Mouse (Mus musculus): ENCODE data around the gene Gm20388. TPM values are rescaled to one million over a fixed set of nuclear protein-coding genes. Genes with fewer than 3 reads are reported as not detected.
A peak's percentile ranks its signal among the peaks of the same experiment; 100 is the strongest.

The Gm20388 gene
- polyA plus RNA-seq, 1 experiment from 2014 or later: not detected

GRCm38 (mm10) chr8:121371911-121372638 is 1461.4 kb downstream of the Gm20388 start:
- H3K27ac ChIP-seq (ENCODE audit: low read depth, low read length): no peak overlapping the region
- ATAC-seq (ENCODE audit: low FRiP score): no peak
- no peaks in the 10 kb centered on the region for H3K36me3 ChIP-seq (ENCODE audit: control insufficient read depth, insufficient read depth, low read length)
- 85% methylated on average over 25 of the region's 25 CpGs for WGBS
- no peak overlapping the region for H3K4me2 ChIP-seq
- no peaks in the 10 kb centered on the region for H3K27me3 ChIP-seq (ENCODE audit: control insufficient read depth, insufficient read depth, low read length)
- no peak overlapping the region for H3K4me3 ChIP-seq (ENCODE audit: low read depth, low read length)
- no peak overlapping the region for H3K9ac ChIP-seq (ENCODE audit: low read length)
- DNase-seq (ENCODE audit: low spot score, missing footprints): no peak
- H3K9me3 ChIP-seq (ENCODE audit: control insufficient read depth, low read length): no peaks in the 10 kb centered on the region
- no peaks in the 10 kb centered on the region for H3K4me1 ChIP-seq (ENCODE audit: control insufficient read depth, insufficient read depth, low read length)

- ATAC-seq (ENCODE audit: low FRiP score): no peak
- no peak for DNase-seq (ENCODE audit: low spot score, missing footprints)
- no peaks in the 10 kb centered on the region for H3K9me3 ChIP-seq (ENCODE audit: control insufficient read depth, low read length)
- H3K27ac ChIP-seq (ENCODE audit: low read depth, low read length): no peak overlapping the region
- H3K27me3 ChIP-seq (ENCODE audit: control insufficient read depth, insufficient read depth, low read length): no peaks in the 10 kb centered on the region
- H3K36me3 ChIP-seq (ENCODE audit: control insufficient read depth, insufficient read depth, low read length): no peaks in the 10 kb centered on the region
- H3K4me1 ChIP-seq (ENCODE audit: control insufficient read depth, insufficient read depth, low read length): peaks cover 1% of the 10 kb centered on the region
- H3K9ac ChIP-seq (ENCODE audit: low read length): no peak overlapping the region
- WGBS: 87% methylated on average over 10 of the region's 10 CpGs
- H3K4me2 ChIP-seq: no peak overlapping the region
- no peak overlapping the region for H3K4me3 ChIP-seq (ENCODE audit: low read depth, low read length)
These were observed 1462.0 kb downstream of the Gm20388 start for GRCm38 (mm10) chr8:121372639-121372986.

- Histone ChIP-seq H3K27ac (ENCODE audit: low read depth, low read length) (no peak overlapping the region), H3K4me2 (no peak overlapping the region), H3K4me1 (ENCODE audit: control insufficient read depth, insufficient read depth, low read length) (peaks cover 7% of the 10 kb centered on the region), H3K4me3 (ENCODE audit: low read depth, low read length) (no peak overlapping the region), H3K27me3 (ENCODE audit: control insufficient read depth, insufficient read depth, low read length) (no peaks in the 10 kb centered on the region), H3K9ac (ENCODE audit: low read length) (no peak overlapping the region), H3K36me3 (ENCODE audit: control insufficient read depth, insufficient read depth, low read length) (no peaks in the 10 kb centered on the region), H3K9me3 (ENCODE audit: control insufficient read depth, low read length) (no peaks in the 10 kb centered on the region)
- DNase-seq (ENCODE audit: low spot score, missing footprints) (peak; percentile 91), ATAC-seq (ENCODE audit: low FRiP score) (no peak)
- 25% methylated on average over 9 of the region's 9 CpGs for WGBS
These were observed 1463.6 kb downstream of the Gm20388 start for GRCm38 (mm10) chr8:121374284-121374683.

DNA sequence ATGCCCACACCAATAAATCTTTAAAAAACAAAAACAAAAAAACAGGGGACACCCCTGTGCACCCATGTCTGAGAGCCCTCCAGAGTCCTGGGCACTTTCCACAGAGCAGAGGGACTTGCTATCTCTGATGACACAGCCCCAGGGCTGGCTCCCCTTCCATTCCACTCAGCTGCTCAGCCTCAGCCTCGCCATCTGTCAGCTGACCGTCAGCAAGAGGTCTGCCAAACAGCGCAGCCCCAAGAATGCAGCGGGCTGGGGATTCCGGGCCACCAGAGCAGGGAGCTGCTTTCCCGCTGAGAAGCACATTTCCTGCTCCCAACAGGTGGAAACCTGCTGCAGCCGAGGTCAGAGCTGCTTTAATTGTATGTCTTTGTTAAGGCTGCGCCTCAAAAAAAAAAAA is 1464.1 kb downstream of the Gm20388 start:
- Histone ChIP-seq H3K9ac (ENCODE audit: low read length) (no peak overlapping the region), H3K9me3 (ENCODE audit: control insufficient read depth, low read length) (no peaks in the 10 kb centered on the region), H3K36me3 (ENCODE audit: control insufficient read depth, insufficient read depth, low read length) (no peaks in the 10 kb centered on the region), H3K4me1 (ENCODE audit: control insufficient read depth, insufficient read depth, low read length) (peaks cover 7% of the 10 kb centered on the region), H3K4me2 (no peak overlapping the region), H3K4me3 (ENCODE audit: low read depth, low read length) (no peak overlapping the region), H3K27me3 (ENCODE audit: control insufficient read depth, insufficient read depth, low read length) (no peaks in the 10 kb centered on the region), H3K27ac (ENCODE audit: low read depth, low read length) (no peak overlapping the region)
- DNase-seq (ENCODE audit: low spot score, missing footprints): no peak
- WGBS: 5% methylated on average over 8 of the region's 8 CpGs
- ATAC-seq (ENCODE audit: low FRiP score): 0 out of 2 replicates have a peak, but pooled peaks have one; percentile 50

- Histone ChIP-seq H3K27ac (ENCODE audit: low read depth, low read length) (no peak overlapping the region), H3K4me1 (ENCODE audit: control insufficient read depth, insufficient read depth, low read length) (peaks cover 7% of the 10 kb centered on the region), H3K4me3 (ENCODE audit: low read depth, low read length) (no peak overlapping the region), H3K9ac (ENCODE audit: low read length) (no peak overlapping the region), H3K9me3 (ENCODE audit: control insufficient read depth, low read length) (no peaks in the 10 kb centered on the region), H3K27me3 (ENCODE audit: control insufficient read depth, insufficient read depth, low read length) (no peaks in the 10 kb centered on the region), H3K4me2 (no peak overlapping the region), H3K36me3 (ENCODE audit: control insufficient read depth, insufficient read depth, low read length) (no peaks in the 10 kb centered on the region)
- ATAC-seq (ENCODE audit: low FRiP score) (no peak), DNase-seq (ENCODE audit: low spot score, missing footprints) (no peak)
- WGBS: 81% methylated on average over 10 of the region's 10 CpGs
These were observed 1465.7 kb downstream of the Gm20388 start for GRCm38 (mm10) chr8:121376116-121376950.

DNA sequence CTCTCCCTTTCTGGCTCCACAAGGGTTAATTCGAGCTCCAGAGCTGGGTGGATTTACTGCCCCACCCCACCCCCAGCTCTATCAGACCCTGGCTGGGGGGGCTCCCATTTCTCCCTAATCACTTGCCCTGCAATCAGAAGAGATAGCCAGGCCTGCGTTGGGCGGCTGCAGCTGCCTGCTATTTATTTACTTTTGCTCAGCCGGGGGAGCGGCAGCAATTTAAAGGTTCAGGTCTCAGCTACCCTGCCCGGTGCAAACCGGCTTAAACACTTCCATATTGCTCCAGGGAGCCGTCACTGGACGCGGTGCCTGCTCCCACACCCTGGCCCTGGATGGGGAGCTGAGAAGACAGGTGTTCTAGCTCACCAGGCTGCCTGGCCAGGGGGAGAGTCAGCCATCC is 1467.0 kb downstream of the Gm20388 start:
- 17% methylated on average over 10 of the region's 10 CpGs for WGBS
- DNase-seq (ENCODE audit: low spot score, missing footprints): no peak
- Histone ChIP-seq H3K27ac (ENCODE audit: low read depth, low read length) (no peak overlapping the region), H3K36me3 (ENCODE audit: control insufficient read depth, insufficient read depth, low read length) (no peaks in the 10 kb centered on the region), H3K4me1 (ENCODE audit: control insufficient read depth, insufficient read depth, low read length) (peaks cover 7% of the 10 kb centered on the region), H3K4me2 (no peak overlapping the region), H3K27me3 (ENCODE audit: control insufficient read depth, insufficient read depth, low read length) (no peaks in the 10 kb centered on the region), H3K9ac (ENCODE audit: low read length) (0 out of 2 replicates have a peak overlapping the region, but pooled peaks have one; percentile 20), H3K9me3 (ENCODE audit: control insufficient read depth, low read length) (no peaks in the 10 kb centered on the region), H3K4me3 (ENCODE audit: low read depth, low read length) (no peak overlapping the region)
- ATAC-seq (ENCODE audit: low FRiP score): no peak

GRCm38 (mm10) chr8:121379387-121379786 is 1468.7 kb downstream of the Gm20388 start:
- H3K36me3 ChIP-seq (ENCODE audit: control insufficient read depth, insufficient read depth, low read length): no peaks in the 10 kb centered on the region
- ATAC-seq (ENCODE audit: low FRiP score) (no peak), DNase-seq (ENCODE audit: low spot score, missing footprints) (no peak)
- H3K4me3 ChIP-seq (ENCODE audit: low read depth, low read length): no peak overlapping the region
- H3K9me3 ChIP-seq (ENCODE audit: control insufficient read depth, low read length): no peaks in the 10 kb centered on the region
- H3K4me2 ChIP-seq: no peak overlapping the region
- H3K27me3 ChIP-seq (ENCODE audit: control insufficient read depth, insufficient read depth, low read length): no peaks in the 10 kb centered on the region
- peaks cover 11% of the 10 kb centered on the region for H3K4me1 ChIP-seq (ENCODE audit: control insufficient read depth, insufficient read depth, low read length)
- no peak overlapping the region for H3K9ac ChIP-seq (ENCODE audit: low read length)
- H3K27ac ChIP-seq (ENCODE audit: low read depth, low read length): no peak overlapping the region
- 89% methylated on average over 1 of the region's 1 CpGs for WGBS

DNA sequence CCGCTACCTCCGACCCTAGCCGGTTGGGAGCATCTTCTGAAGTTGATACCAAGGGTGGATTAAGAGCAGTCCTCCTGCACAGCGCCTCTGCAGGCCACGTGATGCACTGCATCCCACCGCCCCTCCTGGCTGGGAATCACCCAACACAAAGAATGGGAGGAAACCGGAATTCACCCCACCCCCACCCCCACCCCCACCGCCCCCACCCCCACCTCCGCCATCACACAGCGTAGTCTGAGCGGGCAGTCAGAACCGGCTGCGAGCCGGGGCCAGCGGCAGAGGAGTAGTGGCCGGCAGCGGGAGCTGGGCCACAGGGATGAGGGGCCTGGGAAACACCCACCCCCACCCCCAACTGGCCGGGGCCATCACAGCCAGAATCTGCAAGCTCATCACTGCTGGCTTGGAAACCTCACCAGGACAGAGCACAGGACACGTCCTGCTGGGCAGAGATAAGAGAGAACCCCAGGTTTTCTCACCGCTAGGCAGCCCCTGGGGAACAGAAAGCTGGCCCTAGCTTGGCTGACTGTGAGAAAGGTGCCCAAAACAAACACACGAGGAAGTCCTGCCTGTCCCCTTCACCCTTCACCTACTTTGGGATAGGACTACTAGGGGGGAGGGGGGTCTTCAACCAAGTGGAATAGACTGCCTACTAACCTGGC is 1472.1 kb downstream of the Gm20388 start:
- 3% methylated on average over 20 of the region's 21 CpGs for WGBS
- ATAC-seq (ENCODE audit: low FRiP score): peak; percentile 85
- peak; percentile 100 for DNase-seq (ENCODE audit: low spot score, missing footprints)
- peaks cover 8% of the 10 kb centered on the region for H3K4me1 ChIP-seq (ENCODE audit: control insufficient read depth, insufficient read depth, low read length)
- H3K9ac ChIP-seq (ENCODE audit: low read length): peak overlapping the region; percentile 80
- no peaks in the 10 kb centered on the region; the same call in 1 of the 2 replicates for H3K27me3 ChIP-seq (ENCODE audit: control insufficient read depth, insufficient read depth, low read length)
- H3K4me2 ChIP-seq: peak overlapping the region; percentile 60
- H3K36me3 ChIP-seq (ENCODE audit: control insufficient read depth, insufficient read depth, low read length): no peaks in the 10 kb centered on the region
- peak overlapping the region; percentile 31 for H3K4me3 ChIP-seq (ENCODE audit: low read depth, low read length)
- peak overlapping the region; percentile 54 for H3K27ac ChIP-seq (ENCODE audit: low read depth, low read length)
- H3K9me3 ChIP-seq (ENCODE audit: control insufficient read depth, low read length): no peaks in the 10 kb centered on the region

DNA sequence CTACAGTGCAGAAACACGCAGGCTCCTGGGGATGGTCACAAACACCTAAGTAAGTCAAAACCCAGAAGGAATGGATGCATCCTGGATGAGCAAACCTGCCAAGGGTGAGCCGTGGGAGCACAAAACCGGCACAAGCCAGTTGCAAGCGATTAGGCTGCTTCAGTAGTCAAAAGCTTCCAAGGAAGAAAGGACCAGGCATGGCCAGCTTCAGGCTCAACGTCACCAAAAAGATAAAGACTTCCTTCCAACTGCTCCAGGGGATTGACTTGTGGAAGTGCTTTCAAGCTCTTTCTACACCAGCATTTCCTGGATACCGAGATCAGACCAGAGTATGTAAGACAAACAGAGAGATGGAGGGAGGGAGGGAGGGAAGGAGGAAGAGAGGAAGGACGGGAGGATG is 1474.9 kb downstream of the Gm20388 start:
- no peaks in the 10 kb centered on the region for H3K36me3 ChIP-seq (ENCODE audit: control insufficient read depth, insufficient read depth, low read length)
- 73% methylated on average over 7 of the region's 7 CpGs for WGBS
- H3K4me1 ChIP-seq (ENCODE audit: control insufficient read depth, insufficient read depth, low read length): 0 out of 2 replicates have a peak, but pooled peaks cover 4% of the 10 kb centered on the region
- no peak overlapping the region for H3K27ac ChIP-seq (ENCODE audit: low read depth, low read length)
- H3K9me3 ChIP-seq (ENCODE audit: control insufficient read depth, low read length): no peaks in the 10 kb centered on the region
- H3K4me2 ChIP-seq: no peak overlapping the region
- no peak for ATAC-seq (ENCODE audit: low FRiP score)
- no peak overlapping the region for H3K9ac ChIP-seq (ENCODE audit: low read length)
- H3K4me3 ChIP-seq (ENCODE audit: low read depth, low read length): no peak overlapping the region
- no peak for DNase-seq (ENCODE audit: low spot score, missing footprints)
- peaks cover 3% of the 10 kb centered on the region; the same call in 1 of the 2 replicates for H3K27me3 ChIP-seq (ENCODE audit: control insufficient read depth, insufficient read depth, low read length)

Data from midbrain, embryonic 11.5 days (tissue).